Mouse (Mus musculus): ENCODE results near the gene Lypd1. TPM values are rescaled to one million over a fixed set of nuclear protein-coding genes. Genes with fewer than 3 reads are reported as not detected.

The Lypd1 gene
- total and polyA plus RNA-seq, 2 experiments from 2014 or later, result 0.42 to 0.55 TPM

GRCm38 (mm10) chr1:125839746-125840392 lies 73.0 kb downstream of the Lypd1 start:
- Histone ChIP-seq H3K9ac (replicated peaks; ENCODE audit: low read depth, low read length) (no peak overlapping the region), H3K4me2 (ENCODE audit: low read depth, low read length) (no peak overlapping the region), H3K27ac (ENCODE audit: low read depth) (no peak overlapping the region), H3K9me3 (replicated peaks; ENCODE audit: control insufficient read depth, low read length) (no peaks in the 10 kb centered on the region), H3K4me1 (ENCODE audit: control insufficient read depth, insufficient read depth) (no peaks in the 10 kb centered on the region), H3K36me3 (replicated peaks; ENCODE audit: control insufficient read depth, insufficient read depth, low read length) (no peaks in the 10 kb centered on the region), H3K27me3 (ENCODE audit: control insufficient read depth, insufficient read depth, low read length) (no peaks in the 10 kb centered on the region), H3K4me3 (ENCODE audit: low read depth, low read length) (no peak overlapping the region)
- no peak for TF ChIP-seq EP300 (IDR thresholded peaks at IDR 0.05; ENCODE audit: low read depth)
- TF ChIP-seq CTCF (IDR thresholded peaks at IDR 0.05; ENCODE audit: low read depth), result no peak
- no peak for ATAC-seq (ENCODE audit: insufficient read depth, low read depth)
- WGBS, result 69% methylated on average over 13 of the region's 13 CpGs
- no peak for DNase-seq (ENCODE audit: low spot score)

- Histone ChIP-seq H3K27ac (ENCODE audit: low read depth) (no peak overlapping the region), H3K4me2 (ENCODE audit: low read depth, low read length) (no peak overlapping the region), H3K9me3 (replicated peaks; ENCODE audit: control insufficient read depth, low read length) (no peaks in the 10 kb centered on the region), H3K27me3 (ENCODE audit: control insufficient read depth, insufficient read depth, low read length) (no peaks in the 10 kb centered on the region), H3K4me3 (ENCODE audit: low read depth, low read length) (no peak overlapping the region), H3K9ac (replicated peaks; ENCODE audit: low read depth, low read length) (no peak overlapping the region), H3K36me3 (replicated peaks; ENCODE audit: control insufficient read depth, insufficient read depth, low read length) (no peaks in the 10 kb centered on the region), H3K4me1 (ENCODE audit: control insufficient read depth, insufficient read depth) (no peaks in the 10 kb centered on the region)
- no peak for TF ChIP-seq CTCF (IDR thresholded peaks at IDR 0.05; ENCODE audit: low read depth)
- no peak for TF ChIP-seq EP300 (IDR thresholded peaks at IDR 0.05; ENCODE audit: low read depth)
- DNase-seq (ENCODE audit: low spot score) (no peak), ATAC-seq (ENCODE audit: insufficient read depth, low read depth) (no peak)
- 50% methylated on average over 1 of the region's 1 CpGs for WGBS
These were observed 75.4 kb downstream of the Lypd1 start for GRCm38 (mm10) chr1:125837507-125837906.

- Histone ChIP-seq H3K4me1 (ENCODE audit: control insufficient read depth, insufficient read depth) (no peaks in the 10 kb centered on the region), H3K36me3 (replicated peaks; ENCODE audit: control insufficient read depth, insufficient read depth, low read length) (no peaks in the 10 kb centered on the region), H3K4me2 (ENCODE audit: low read depth, low read length) (no peak overlapping the region), H3K27ac (ENCODE audit: low read depth) (no peak overlapping the region), H3K9ac (replicated peaks; ENCODE audit: low read depth, low read length) (no peak overlapping the region), H3K9me3 (replicated peaks; ENCODE audit: control insufficient read depth, low read length) (no peaks in the 10 kb centered on the region), H3K27me3 (ENCODE audit: control insufficient read depth, insufficient read depth, low read length) (no peaks in the 10 kb centered on the region), H3K4me3 (ENCODE audit: low read depth, low read length) (no peak overlapping the region)
- 82% methylated on average over 4 of the region's 4 CpGs for WGBS
- ATAC-seq (ENCODE audit: insufficient read depth, low read depth) (no peak), DNase-seq (ENCODE audit: low spot score) (no peak)
- no peak for TF ChIP-seq CTCF (IDR thresholded peaks at IDR 0.05; ENCODE audit: low read depth)
- no peak for TF ChIP-seq EP300 (IDR thresholded peaks at IDR 0.05; ENCODE audit: low read depth)
These were observed 89.3 kb downstream of the Lypd1 start for GRCm38 (mm10) chr1:125823611-125824010.

GRCm38 (mm10) chr1:125821101-125821500 lies 91.8 kb downstream of the Lypd1 start:
- no peak for TF ChIP-seq CTCF (IDR thresholded peaks at IDR 0.05; ENCODE audit: low read depth)
- no peak for TF ChIP-seq EP300 (IDR thresholded peaks at IDR 0.05; ENCODE audit: low read depth)

More at GRCm38 (mm10) chr1:125821101-125821500, 91.8 kb downstream of the Lypd1 start:
- H3K27me3 ChIP-seq (ENCODE audit: control insufficient read depth, insufficient read depth, low read length), result no peaks in the 10 kb centered on the region
- H3K4me3 ChIP-seq (ENCODE audit: low read depth, low read length), result no peak overlapping the region
- no peaks in the 10 kb centered on the region for H3K4me1 ChIP-seq (ENCODE audit: control insufficient read depth, insufficient read depth)
- no peak overlapping the region for H3K9ac ChIP-seq (replicated peaks; ENCODE audit: low read depth, low read length)
- no peak overlapping the region for H3K27ac ChIP-seq (ENCODE audit: low read depth)
- H3K9me3 ChIP-seq (replicated peaks; ENCODE audit: control insufficient read depth, low read length), result no peaks in the 10 kb centered on the region
- no peaks in the 10 kb centered on the region for H3K36me3 ChIP-seq (replicated peaks; ENCODE audit: control insufficient read depth, insufficient read depth, low read length)
- no peak overlapping the region for H3K4me2 ChIP-seq (ENCODE audit: low read depth, low read length)
- DNase-seq (ENCODE audit: low spot score) (no peak), ATAC-seq (ENCODE audit: insufficient read depth, low read depth) (no peak)
- 83% methylated on average over 7 of the region's 7 CpGs for WGBS

Other genes starting within 250 kb of the Lypd1 start
- gene Gpr39, start 236.1 kb downstream of the Lypd1 start, total RNA-seq (2014; rRNA removed; ENCODE audit: low replicate concordance), result 0.27 and 1.1 TPM in 2 replicates
- gene Gpr39, start 236.1 kb downstream of the Lypd1 start, polyA plus RNA-seq (2015; fragmentation: Nextera tagmentation; extraction: Ambion mirVana), result 0.62 and 1.1 TPM in 2 replicates

All from heart, postnatal 0 days (tissue).